Mouse (Mus musculus): ENCODE results near the gene Tpi1.

DNA sequence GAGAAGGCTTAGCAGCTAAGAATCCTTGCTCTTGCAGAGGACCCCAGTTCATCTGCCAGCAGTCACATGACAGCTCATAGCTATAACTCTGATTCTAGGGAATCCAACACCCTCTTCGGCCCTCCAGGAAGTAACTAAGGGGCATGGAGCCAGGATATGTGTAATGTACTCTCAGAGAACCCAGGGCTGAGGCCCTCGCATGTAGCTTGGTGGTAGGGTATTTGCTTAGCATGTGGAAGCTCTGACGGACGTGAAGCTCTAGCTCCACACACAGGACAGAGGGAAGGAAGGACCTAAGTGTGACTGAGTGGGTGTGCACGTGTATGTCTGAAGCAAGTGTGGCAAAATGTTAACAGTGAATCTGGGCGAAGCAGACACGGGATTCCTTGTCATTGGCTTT lies 22.3 kb upstream of the Tpi1 start:
- peak; percentile 40 for TF ChIP-seq CTCF (IDR thresholded peaks at IDR 0.05)
- no peak for TF ChIP-seq EP300 (IDR thresholded peaks at IDR 0.05)

All from lung, postnatal 0 days (tissue).